Mouse (Mus musculus): ENCODE results near the gene Six5. TPM values are rescaled to one million over a fixed set of nuclear protein-coding genes. Genes with fewer than 3 reads are reported as not detected.

The Six5 gene
- total and polyA plus RNA-seq, 3 experiments: 2.6 to 9.2 (median 3.8) TPM

DNA sequence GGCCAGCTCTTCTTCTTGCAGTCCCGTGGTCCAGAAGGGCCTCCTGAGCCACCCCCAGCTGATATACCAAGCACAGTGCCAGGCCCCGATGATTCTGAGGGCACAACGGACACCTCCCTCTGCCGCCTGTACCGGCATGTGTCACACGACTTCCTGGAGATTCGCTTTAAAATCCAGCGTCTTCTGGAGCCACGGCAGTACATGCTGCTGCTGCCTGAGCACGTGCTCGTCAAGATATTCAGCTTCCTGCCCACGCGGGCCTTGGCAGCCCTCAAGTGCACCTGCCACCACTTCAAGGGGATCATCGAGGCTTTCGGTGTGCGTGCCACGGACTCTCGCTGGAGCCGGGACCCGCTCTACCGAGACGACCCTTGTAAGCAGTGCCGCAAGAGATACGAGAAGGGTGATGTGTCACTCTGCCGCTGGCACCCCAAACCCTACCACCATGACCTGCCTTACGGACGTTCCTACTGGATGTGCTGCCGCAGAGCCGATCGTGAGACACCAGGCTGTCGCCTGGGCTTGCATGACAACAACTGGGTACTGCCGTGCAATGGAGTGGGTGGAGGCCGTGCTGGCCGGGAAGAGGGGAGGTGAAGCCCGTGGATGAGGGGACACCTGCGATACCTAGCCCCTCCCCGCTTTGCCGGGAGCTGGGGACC is 42.4 kb downstream of the Six5 start:
- TF ChIP-seq GATA2 (IDR thresholded peaks at IDR 0.05; ENCODE audit: borderline replicate concordance, low read depth, low read length) (no peak), TAL1 (conservative IDR thresholded peaks at IDR 0.05; ENCODE audit: low read depth, low read length) (no peak), GATA1 (IDR thresholded peaks at IDR 0.05; ENCODE audit: borderline replicate concordance, low read length) (no peak), CTCF (IDR thresholded peaks at IDR 0.05; ENCODE audit: low read depth, low read length) (no peak), POLR2AphosphoS5 (IDR thresholded peaks at IDR 0.05; ENCODE audit: insufficient replicate concordance, low read depth, low read length) (no peak)
- H3K27me3 ChIP-seq (ENCODE audit: insufficient read depth, low read length): no peaks in the 10 kb centered on the region
- peaks cover 13% of the 10 kb centered on the region for H3K4me1 ChIP-seq (ENCODE audit: insufficient read depth, low read depth, low read length)
- DNase-seq (ENCODE audit: low spot score) (no peak), ATAC-seq (ENCODE audit: extremely low read depth, insufficient number of reproducible peaks, low FRiP score, poor library complexity, severe bottlenecking) (no peak)
- H3K9me3 ChIP-seq (replicated peaks): no peaks in the 10 kb centered on the region
- H3K36me3 ChIP-seq (replicated peaks): peaks cover 88% of the 10 kb centered on the region
- no peak overlapping the region for H3K4me3 ChIP-seq (ENCODE audit: low read depth, low read length)

DNA sequence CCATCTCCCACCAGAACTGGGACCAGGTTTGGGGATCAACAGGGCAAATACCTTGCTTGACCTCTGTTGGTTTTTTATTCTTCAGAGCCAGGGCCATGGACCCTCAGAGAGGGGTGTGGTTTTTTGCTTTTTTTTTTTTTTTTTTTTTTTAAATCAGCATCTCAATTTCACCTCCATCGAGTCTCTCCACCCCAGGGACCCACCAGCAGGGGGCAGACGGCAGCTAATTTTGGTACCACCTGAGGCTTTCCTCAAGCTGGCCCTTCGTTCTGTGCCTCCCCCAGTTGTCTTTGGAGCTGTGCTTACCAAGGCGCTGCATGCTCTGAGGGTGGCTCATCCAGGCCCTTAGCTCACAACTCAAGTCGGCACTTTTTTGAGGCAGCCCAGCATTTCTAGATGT is 43.0 kb downstream of the Six5 start:
- Histone ChIP-seq H3K9me3 (replicated peaks) (no peaks in the 10 kb centered on the region), H3K4me3 (ENCODE audit: low read depth, low read length) (no peak overlapping the region), H3K4me1 (ENCODE audit: insufficient read depth, low read depth, low read length) (peaks cover 10% of the 10 kb centered on the region), H3K27me3 (ENCODE audit: insufficient read depth, low read length) (no peaks in the 10 kb centered on the region), H3K36me3 (replicated peaks) (peaks cover 91% of the 10 kb centered on the region)
- TF ChIP-seq CTCF (IDR thresholded peaks at IDR 0.05; ENCODE audit: low read depth, low read length) (no peak), GATA1 (IDR thresholded peaks at IDR 0.05; ENCODE audit: borderline replicate concordance, low read length) (no peak), GATA2 (IDR thresholded peaks at IDR 0.05; ENCODE audit: borderline replicate concordance, low read depth, low read length) (no peak), TAL1 (conservative IDR thresholded peaks at IDR 0.05; ENCODE audit: low read depth, low read length) (no peak), POLR2AphosphoS5 (IDR thresholded peaks at IDR 0.05; ENCODE audit: insufficient replicate concordance, low read depth, low read length) (no peak)
- DNase-seq (ENCODE audit: low spot score) (no peak), ATAC-seq (ENCODE audit: extremely low read depth, insufficient number of reproducible peaks, low FRiP score, poor library complexity, severe bottlenecking) (no peak)

DNA sequence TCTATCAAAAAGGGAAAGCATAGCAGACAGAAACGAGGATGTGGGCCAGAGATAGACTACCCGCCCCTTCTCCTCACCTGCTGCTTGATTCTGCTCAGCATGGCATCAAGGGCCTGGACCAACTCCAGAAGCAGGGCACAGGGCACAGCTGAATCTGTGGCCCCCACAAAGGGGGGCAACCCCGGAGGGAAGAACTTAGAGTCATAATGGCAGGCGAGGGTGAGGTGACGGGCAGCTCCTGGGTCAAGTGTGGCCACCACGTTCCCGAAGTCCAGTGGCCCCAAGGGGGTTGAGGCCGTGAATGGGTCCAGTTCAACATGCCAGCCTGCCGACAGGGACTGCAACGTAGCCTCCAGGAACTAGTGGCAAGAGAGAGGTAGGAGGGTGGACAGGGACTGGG is 52.4 kb downstream of the Six5 start:
- Histone ChIP-seq H3K4me3 (ENCODE audit: low read depth, low read length) (no peak overlapping the region; the same call in 1 of the 2 replicates), H3K9me3 (replicated peaks) (no peaks in the 10 kb centered on the region), H3K4me1 (ENCODE audit: insufficient read depth, low read depth, low read length) (peaks cover 39% of the 10 kb centered on the region), H3K27me3 (ENCODE audit: insufficient read depth, low read length) (no peaks in the 10 kb centered on the region), H3K36me3 (replicated peaks) (peaks cover 66% of the 10 kb centered on the region)
- no peak for TF ChIP-seq POLR2AphosphoS5 (IDR thresholded peaks at IDR 0.05; ENCODE audit: insufficient replicate concordance, low read depth, low read length)
- no peak for TF ChIP-seq CTCF (IDR thresholded peaks at IDR 0.05; ENCODE audit: low read depth, low read length)
- no peak for TF ChIP-seq GATA1 (IDR thresholded peaks at IDR 0.05; ENCODE audit: borderline replicate concordance, low read length)
- no peak for TF ChIP-seq GATA2 (IDR thresholded peaks at IDR 0.05; ENCODE audit: borderline replicate concordance, low read depth, low read length)
- no peak for TF ChIP-seq TAL1 (conservative IDR thresholded peaks at IDR 0.05; ENCODE audit: low read depth, low read length)
- ATAC-seq (ENCODE audit: extremely low read depth, insufficient number of reproducible peaks, low FRiP score, poor library complexity, severe bottlenecking) (no peak), DNase-seq (ENCODE audit: low spot score) (no peak)

DNA sequence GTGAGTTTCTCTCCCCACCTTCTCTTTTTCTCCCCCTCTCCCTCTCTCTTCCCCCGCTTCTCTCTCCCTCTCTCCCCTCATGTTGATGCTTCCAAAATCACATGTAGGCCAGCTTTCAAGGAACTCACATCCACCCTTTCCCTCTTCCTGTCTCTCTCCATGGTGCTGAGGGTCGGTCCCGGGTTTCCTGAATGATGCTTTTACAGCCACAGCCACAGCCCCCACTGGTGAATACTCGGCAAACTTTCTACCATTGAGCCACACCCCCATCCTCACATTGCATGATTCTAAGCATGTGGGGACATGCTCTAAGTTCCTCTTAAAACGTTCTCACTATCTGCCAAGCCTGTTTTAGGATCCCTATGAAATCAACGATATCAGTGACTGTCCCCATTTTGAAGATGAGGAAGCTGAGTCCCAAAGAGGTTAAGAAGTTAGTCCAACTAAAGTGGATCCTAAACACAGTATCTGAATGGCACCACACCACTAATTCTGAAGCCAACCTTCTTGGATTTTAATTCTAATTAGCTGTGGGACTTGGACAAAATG is 53.2 kb downstream of the Six5 start:
- Histone ChIP-seq H3K36me3 (replicated peaks) (peaks cover 67% of the 10 kb centered on the region), H3K4me3 (ENCODE audit: low read depth, low read length) (no peak overlapping the region), H3K4me1 (ENCODE audit: insufficient read depth, low read depth, low read length) (peaks cover 44% of the 10 kb centered on the region), H3K27me3 (ENCODE audit: insufficient read depth, low read length) (no peaks in the 10 kb centered on the region), H3K9me3 (replicated peaks) (no peaks in the 10 kb centered on the region)
- no peak for DNase-seq (ENCODE audit: low spot score)
- ATAC-seq (ENCODE audit: extremely low read depth, insufficient number of reproducible peaks, low FRiP score, poor library complexity, severe bottlenecking): no peak
- TF ChIP-seq GATA2 (IDR thresholded peaks at IDR 0.05; ENCODE audit: borderline replicate concordance, low read depth, low read length) (no peak), POLR2AphosphoS5 (IDR thresholded peaks at IDR 0.05; ENCODE audit: insufficient replicate concordance, low read depth, low read length) (no peak), TAL1 (conservative IDR thresholded peaks at IDR 0.05; ENCODE audit: low read depth, low read length) (no peak), GATA1 (IDR thresholded peaks at IDR 0.05; ENCODE audit: borderline replicate concordance, low read length) (no peak), CTCF (IDR thresholded peaks at IDR 0.05; ENCODE audit: low read depth, low read length) (no peak)

Other genes starting within 250 kb of the Six5 start
Only the 20 nearest of the 23 such genes appear.
- gene Ccdc61, start 184.2 kb upstream of the Six5 start, total RNA-seq (2014; fragmentation: Nextera tagmentation): 2.1 and 9.6 TPM in 2 replicates
- gene Ccdc61, start 184.2 kb upstream of the Six5 start, total RNA-seq (2017): 5.1 and 9.4 TPM in 2 replicates
- 47.9 and 61.1 TPM in 2 replicates for gene Ccdc61, start 184.2 kb upstream of the Six5 start, polyA plus RNA-seq (2012)
- not detected in 2 replicates for gene Nova2, start 168.7 kb upstream of the Six5 start, total RNA-seq (2014; fragmentation: Nextera tagmentation)
- under 0.01 and 0.05 TPM in 2 replicates for gene Nova2, start 168.7 kb upstream of the Six5 start, total RNA-seq (2017)
- not detected in 2 replicates for gene Nova2, start 168.7 kb upstream of the Six5 start, polyA plus RNA-seq (2012)
- gene Nanos2, start 107.2 kb upstream of the Six5 start, total RNA-seq (2014; fragmentation: Nextera tagmentation): not detected in 2 replicates
- gene Nanos2, start 107.2 kb upstream of the Six5 start, total RNA-seq (2017): 0.12 and 0.16 TPM in 2 replicates
- gene Nanos2, start 107.2 kb upstream of the Six5 start, polyA plus RNA-seq (2012): not detected in 2 replicates
- 2.4 and 3.9 TPM in 2 replicates for gene Mypop, start 103.3 kb upstream of the Six5 start, total RNA-seq (2014; fragmentation: Nextera tagmentation)
- gene Mypop, start 103.3 kb upstream of the Six5 start, total RNA-seq (2017): 2.0 and 4.1 TPM in 2 replicates
- gene Mypop, start 103.3 kb upstream of the Six5 start, polyA plus RNA-seq (2012): 15.8 and 20.5 TPM in 2 replicates
- 34.1 and 34.9 TPM in 2 replicates for gene Irf2bp1, start 90.5 kb upstream of the Six5 start, total RNA-seq (2014; fragmentation: Nextera tagmentation)
- gene Irf2bp1, start 90.5 kb upstream of the Six5 start, total RNA-seq (2017): 13.4 TPM in 2 replicates
- gene Irf2bp1, start 90.5 kb upstream of the Six5 start, polyA plus RNA-seq (2012): 105 and 139 TPM in 2 replicates
- not detected in 2 replicates for gene Foxa3, start 71.1 kb upstream of the Six5 start, total RNA-seq (2014; fragmentation: Nextera tagmentation)
- gene Foxa3, start 71.1 kb upstream of the Six5 start, total RNA-seq (2017): not detected in 2 replicates
- 0.03 TPM in 1 of 2 replicates, not detected in the other for gene Foxa3, start 71.1 kb upstream of the Six5 start, polyA plus RNA-seq (2012)
- 119 and 149 TPM in 2 replicates for gene Sympk, start 70.2 kb upstream of the Six5 start, total RNA-seq (2014; fragmentation: Nextera tagmentation)
- 47.6 and 48.1 TPM in 2 replicates for gene Sympk, start 70.2 kb upstream of the Six5 start, total RNA-seq (2017)
- gene Sympk, start 70.2 kb upstream of the Six5 start, polyA plus RNA-seq (2012): 257 and 260 TPM in 2 replicates
- gene Rsph6a, start 39.9 kb upstream of the Six5 start, total RNA-seq (2014; fragmentation: Nextera tagmentation): not detected in 2 replicates
- gene Rsph6a, start 39.9 kb upstream of the Six5 start, total RNA-seq (2017): 0.33 and 0.76 TPM in 2 replicates
- 0.16 and 0.23 TPM in 2 replicates for gene Rsph6a, start 39.9 kb upstream of the Six5 start, polyA plus RNA-seq (2012)
- gene Dmwd, start 18.4 kb upstream of the Six5 start, total RNA-seq (2014; fragmentation: Nextera tagmentation): 36.2 and 50.6 TPM in 2 replicates
- 22.4 and 23.6 TPM in 2 replicates for gene Dmwd, start 18.4 kb upstream of the Six5 start, total RNA-seq (2017)
- 141 and 150 TPM in 2 replicates for gene Dmwd, start 18.4 kb upstream of the Six5 start, polyA plus RNA-seq (2012)
- 17.1 and 27.5 TPM in 2 replicates for gene Dmpk, start 10.7 kb upstream of the Six5 start, total RNA-seq (2014; fragmentation: Nextera tagmentation)
- 7.3 and 8.0 TPM in 2 replicates for gene Dmpk, start 10.7 kb upstream of the Six5 start, total RNA-seq (2017)
- gene Dmpk, start 10.7 kb upstream of the Six5 start, polyA plus RNA-seq (2012): 78.7 and 82.1 TPM in 2 replicates
- gene Gm4969, start 23.8 kb downstream of the Six5 start, total RNA-seq (2014; fragmentation: Nextera tagmentation): 0.39 TPM in 1 of 2 replicates, not detected in the other
- 0.05 TPM in 1 of 2 replicates, not detected in the other for gene Gm4969, start 23.8 kb downstream of the Six5 start, total RNA-seq (2017)
- 0.01 TPM in 1 of 2 replicates, not detected in the other for gene Gm4969, start 23.8 kb downstream of the Six5 start, polyA plus RNA-seq (2012)
- gene Fbxo46, start 25.3 kb downstream of the Six5 start, total RNA-seq (2014; fragmentation: Nextera tagmentation): 3.3 and 6.7 TPM in 2 replicates
- gene Fbxo46, start 25.3 kb downstream of the Six5 start, total RNA-seq (2017): 6.2 and 7.2 TPM in 2 replicates
- gene Fbxo46, start 25.3 kb downstream of the Six5 start, polyA plus RNA-seq (2012): 27.3 and 27.8 TPM in 2 replicates
- 5.1 and 5.9 TPM in 2 replicates for gene Qpctl, start 54.7 kb downstream of the Six5 start, total RNA-seq (2014; fragmentation: Nextera tagmentation)
- 2.6 and 3.0 TPM in 2 replicates for gene Qpctl, start 54.7 kb downstream of the Six5 start, total RNA-seq (2017)
- gene Qpctl, start 54.7 kb downstream of the Six5 start, polyA plus RNA-seq (2012): 6.2 and 6.7 TPM in 2 replicates
- gene Snrpd2, start 55.1 kb downstream of the Six5 start, total RNA-seq (2014; fragmentation: Nextera tagmentation): 19.5 and 25.5 TPM in 2 replicates
- 75.1 and 92.3 TPM in 2 replicates for gene Snrpd2, start 55.1 kb downstream of the Six5 start, total RNA-seq (2017)
- gene Snrpd2, start 55.1 kb downstream of the Six5 start, polyA plus RNA-seq (2012): 73.1 and 75.0 TPM in 2 replicates
- 7.0 and 10.7 TPM in 2 replicates for gene Gipr, start 71.5 kb downstream of the Six5 start, total RNA-seq (2014; fragmentation: Nextera tagmentation)
- 6.5 and 6.8 TPM in 2 replicates for gene Gipr, start 71.5 kb downstream of the Six5 start, total RNA-seq (2017)
- gene Gipr, start 71.5 kb downstream of the Six5 start, polyA plus RNA-seq (2012): 7.1 and 7.7 TPM in 2 replicates
- 13.6 and 19.0 TPM in 2 replicates for gene Eml2, start 81.8 kb downstream of the Six5 start, total RNA-seq (2014; fragmentation: Nextera tagmentation)
- 14.3 and 15.1 TPM in 2 replicates for gene Eml2, start 81.8 kb downstream of the Six5 start, total RNA-seq (2017)
- 25.4 and 27.2 TPM in 2 replicates for gene Eml2, start 81.8 kb downstream of the Six5 start, polyA plus RNA-seq (2012)
- gene Gpr4, start 117.9 kb downstream of the Six5 start, total RNA-seq (2014; fragmentation: Nextera tagmentation): 0.30 TPM in 1 of 2 replicates, not detected in the other
- gene Gpr4, start 117.9 kb downstream of the Six5 start, total RNA-seq (2017): 0.11 and 0.12 TPM in 2 replicates
- gene Gpr4, start 117.9 kb downstream of the Six5 start, polyA plus RNA-seq (2012): 0.06 and 0.16 TPM in 2 replicates
- gene Opa3, start 133.7 kb downstream of the Six5 start, total RNA-seq (2014; fragmentation: Nextera tagmentation): 13.8 and 14.2 TPM in 2 replicates
- gene Opa3, start 133.7 kb downstream of the Six5 start, total RNA-seq (2017): 14.8 and 15.2 TPM in 2 replicates
- 7.7 and 8.4 TPM in 2 replicates for gene Opa3, start 133.7 kb downstream of the Six5 start, polyA plus RNA-seq (2012)
- gene Vasp, start 177.2 kb downstream of the Six5 start, total RNA-seq (2014; fragmentation: Nextera tagmentation): 146 and 171 TPM in 2 replicates
- gene Vasp, start 177.2 kb downstream of the Six5 start, total RNA-seq (2017): 239 and 292 TPM in 2 replicates
- gene Vasp, start 177.2 kb downstream of the Six5 start, polyA plus RNA-seq (2012): 560 and 712 TPM in 2 replicates
- gene Ppm1n, start 185.5 kb downstream of the Six5 start, total RNA-seq (2014; fragmentation: Nextera tagmentation): not detected in 2 replicates
- gene Ppm1n, start 185.5 kb downstream of the Six5 start, total RNA-seq (2017): not detected in 2 replicates
- gene Ppm1n, start 185.5 kb downstream of the Six5 start, polyA plus RNA-seq (2012): not detected in 2 replicates

All from G1E (cell line).